Mouse (Mus musculus) midbrain, embryonic 12.5 days (tissue): ENCODE results near the gene Cacna2d3. TPM values are rescaled to one million over a fixed set of nuclear protein-coding genes. Genes with fewer than 3 reads are reported as not detected.
A peak's percentile ranks its signal among the peaks of the same experiment; 100 is the strongest.

Experiments
- ATAC-seq: fragments of 200-750 bp; cut with Nextera tagmentation; 2 replicates; pipeline ENCODE4 v1.8.0; 2017; ENCODE audit warnings: low read depth, moderate TSS enrichment, moderate library complexity; ENCODE audit not compliant: low FRiP score
- H3K27ac ChIP-seq: fragments of 300-500 bp; sonication (generic); replicated peaks from 2 replicates; pipeline ENCODE4 v1.5.1; 2016; ENCODE audit warnings: mild to moderate bottlenecking
- H3K27me3 ChIP-seq: fragments of 300-500 bp; sonication (generic); 2 replicates; pipeline ENCODE4 v1.6.1; 2016; ENCODE audit warnings: mild to moderate bottlenecking
- H3K36me3 ChIP-seq: fragments of 300-500 bp; sonication (generic); 2 replicates; pipeline ENCODE4 v1.6.1; 2016
- H3K4me1 ChIP-seq: fragments of 300-500 bp; sonication (generic); 2 replicates; pipeline ENCODE4 v1.6.1; 2016
- H3K4me2 ChIP-seq: fragments of 300-500 bp; sonication (generic); replicated peaks from 2 replicates; pipeline ENCODE4 v1.6.1; 2016; ENCODE audit warnings: mild to moderate bottlenecking, moderate library complexity
- H3K4me3 ChIP-seq: fragments of 300-500 bp; sonication (generic); 2 replicates; pipeline ENCODE4 v1.5.1; 2016; ENCODE audit warnings: mild to moderate bottlenecking
- H3K9ac ChIP-seq: fragments of 300-500 bp; sonication (generic); replicated peaks from 2 replicates; pipeline ENCODE4 v1.6.1; 2016; ENCODE audit warnings: mild to moderate bottlenecking, moderate library complexity
- H3K9me3 ChIP-seq: fragments of 300-500 bp; sonication (generic); 2 replicates; pipeline ENCODE4 v1.6.1; 2016; ENCODE audit warnings: mild to moderate bottlenecking
- WGBS: fragments of 180-500 bp; shearing (Covaris S2); methylation state at CpG from one replicate; pipeline ENCODE4 v1.1.7; 2016; 5-methylcytosine and 5-hydroxymethylcytosine counted together
- polyA plus RNA-seq: library from polyadenylated mRNA; unstranded; fragments of >200 nt; fragmentation: Nextera tagmentation; extraction: Ambion mirVana; gene quantifications from 2 replicates; pipeline ENCODE4 v1.2.1, GENCODE M21; 2016

Gene Cacna2d3
- polyA plus RNA-seq, 1 experiment from 2014 or later, result 23.1 TPM

GRCm38 (mm10) chr14:29123886-29124285 lies 597.8 kb downstream of the Cacna2d3 start:
- Histone ChIP-seq H3K9ac (no peak overlapping the region), H3K4me1 (no peaks in the 10 kb centered on the region)

GRCm38 (mm10) chr14:29122749-29123148 lies 598.9 kb downstream of the Cacna2d3 start:
- 95% methylated on average over 3 of the region's 3 CpGs for WGBS
- Histone ChIP-seq H3K4me3 (no peak overlapping the region), H3K9ac (no peak overlapping the region), H3K9me3 (no peaks in the 10 kb centered on the region), H3K4me1 (no peaks in the 10 kb centered on the region), H3K27ac (no peak overlapping the region), H3K36me3 (no peaks in the 10 kb centered on the region), H3K4me2 (no peak overlapping the region), H3K27me3 (peaks cover 4% of the 10 kb centered on the region; the same call in 1 of the 2 replicates)
- no peak for ATAC-seq

More at GRCm38 (mm10) chr14:29123886-29124285, 597.8 kb downstream of the Cacna2d3 start:
- H3K9me3 ChIP-seq, result no peaks in the 10 kb centered on the region
- peaks cover 4% of the 10 kb centered on the region; the same call in 1 of the 2 replicates for H3K27me3 ChIP-seq
- ATAC-seq, result no peak
- no peaks in the 10 kb centered on the region for H3K36me3 ChIP-seq
- H3K4me2 ChIP-seq, result no peak overlapping the region
- H3K4me3 ChIP-seq, result no peak overlapping the region
- H3K27ac ChIP-seq, result no peak overlapping the region

GRCm38 (mm10) chr14:29113852-29114450 lies 607.7 kb downstream of the Cacna2d3 start:
- Histone ChIP-seq H3K27me3 (0 out of 2 replicates have a peak, but pooled peaks cover 5% of the 10 kb centered on the region), H3K4me3 (no peak overlapping the region), H3K36me3 (no peaks in the 10 kb centered on the region), H3K27ac (no peak overlapping the region), H3K4me1 (peaks cover 14% of the 10 kb centered on the region; the same call in 1 of the 2 replicates), H3K4me2 (no peak overlapping the region), H3K9me3 (peaks cover 9% of the 10 kb centered on the region), H3K9ac (no peak overlapping the region)
- ATAC-seq, result no peak
- WGBS, result 48% methylated on average over 9 of the region's 9 CpGs

GRCm38 (mm10) chr14:29111666-29112065 lies 610.0 kb downstream of the Cacna2d3 start:
- WGBS, result 85% methylated on average over 6 of the region's 6 CpGs
- Histone ChIP-seq H3K9me3 (peaks cover 9% of the 10 kb centered on the region), H3K9ac (no peak overlapping the region), H3K27me3 (0 out of 2 replicates have a peak, but pooled peaks cover 8% of the 10 kb centered on the region), H3K27ac (no peak overlapping the region), H3K36me3 (no peaks in the 10 kb centered on the region), H3K4me2 (no peak overlapping the region), H3K4me1 (peaks cover 14% of the 10 kb centered on the region; the same call in 1 of the 2 replicates), H3K4me3 (no peak overlapping the region)
- ATAC-seq, result no peak

GRCm38 (mm10) chr14:29110351-29111091 lies 611.1 kb downstream of the Cacna2d3 start:
- Histone ChIP-seq H3K9ac (no peak overlapping the region), H3K4me1 (peaks cover 17% of the 10 kb centered on the region), H3K27ac (no peak overlapping the region), H3K27me3 (0 out of 2 replicates have a peak, but pooled peaks cover 8% of the 10 kb centered on the region), H3K4me3 (no peak overlapping the region), H3K4me2 (no peak overlapping the region), H3K36me3 (no peaks in the 10 kb centered on the region), H3K9me3 (peaks cover 9% of the 10 kb centered on the region)
- no peak for ATAC-seq
- WGBS, result 84% methylated on average over 9 of the region's 9 CpGs

- Histone ChIP-seq H3K4me2 (no peak overlapping the region), H3K9me3 (peaks cover 9% of the 10 kb centered on the region), H3K4me3 (no peak overlapping the region), H3K36me3 (no peaks in the 10 kb centered on the region), H3K4me1 (peaks cover 15% of the 10 kb centered on the region), H3K27ac (no peak overlapping the region), H3K27me3 (0 out of 2 replicates have a peak, but pooled peaks cover 8% of the 10 kb centered on the region), H3K9ac (no peak overlapping the region)
- WGBS, result 96% methylated on average over 5 of the region's 5 CpGs
- ATAC-seq, result no peak
These were observed 614.2 kb downstream of the Cacna2d3 start for GRCm38 (mm10) chr14:29107464-29107863.

- Histone ChIP-seq H3K36me3 (no peaks in the 10 kb centered on the region), H3K4me2 (no peak overlapping the region), H3K9me3 (no peaks in the 10 kb centered on the region), H3K27ac (no peak overlapping the region; the same call in 1 of the 2 replicates), H3K9ac (no peak overlapping the region), H3K27me3 (peaks cover 4% of the 10 kb centered on the region), H3K4me3 (no peak overlapping the region), H3K4me1 (no peaks in the 10 kb centered on the region)
- WGBS, result 81% methylated on average over 12 of the region's 12 CpGs
- ATAC-seq, result no peak
These were observed 623.9 kb downstream of the Cacna2d3 start for GRCm38 (mm10) chr14:29097776-29098175.

GRCm38 (mm10) chr14:29095431-29095830 lies 626.2 kb downstream of the Cacna2d3 start:
- WGBS, result 92% methylated on average over 5 of the region's 5 CpGs
- ATAC-seq, result no peak
- H3K27me3 ChIP-seq, result peaks cover 15% of the 10 kb centered on the region
- no peak overlapping the region for H3K4me2 ChIP-seq
- no peaks in the 10 kb centered on the region for H3K4me1 ChIP-seq
- H3K4me3 ChIP-seq, result no peak overlapping the region
- no peak overlapping the region for H3K9ac ChIP-seq
- no peak overlapping the region for H3K27ac ChIP-seq
- H3K36me3 ChIP-seq, result no peaks in the 10 kb centered on the region
- no peaks in the 10 kb centered on the region for H3K9me3 ChIP-seq

GRCm38 (mm10) chr14:29090074-29090473 lies 631.6 kb downstream of the Cacna2d3 start:
- H3K4me2 ChIP-seq, result no peak overlapping the region
- WGBS, result 2% methylated on average over 5 of the region's 5 CpGs
- ATAC-seq, result peak; percentile 83
- H3K27ac ChIP-seq, result no peak overlapping the region
- no peaks in the 10 kb centered on the region for H3K9me3 ChIP-seq
- H3K4me3 ChIP-seq, result no peak overlapping the region
- H3K27me3 ChIP-seq, result peaks cover 28% of the 10 kb centered on the region
- 0 out of 2 replicates have a peak, but pooled peaks cover 3% of the 10 kb centered on the region for H3K4me1 ChIP-seq
- H3K36me3 ChIP-seq, result no peaks in the 10 kb centered on the region
- no peak overlapping the region for H3K9ac ChIP-seq

- no peaks in the 10 kb centered on the region for H3K36me3 ChIP-seq
- WGBS, result 71% methylated on average over 4 of the region's 4 CpGs
- no peak overlapping the region for H3K4me2 ChIP-seq
- ATAC-seq, result no peak
- H3K9me3 ChIP-seq, result no peaks in the 10 kb centered on the region
- no peak overlapping the region for H3K9ac ChIP-seq
- H3K27ac ChIP-seq, result no peak overlapping the region
- 0 out of 2 replicates have a peak, but pooled peaks cover 3% of the 10 kb centered on the region for H3K4me1 ChIP-seq
- no peak overlapping the region for H3K4me3 ChIP-seq
- H3K27me3 ChIP-seq, result peaks cover 22% of the 10 kb centered on the region
These were observed 635.1 kb downstream of the Cacna2d3 start for GRCm38 (mm10) chr14:29086528-29086927.

GRCm38 (mm10) chr14:29085493-29086159 lies 636.0 kb downstream of the Cacna2d3 start:
- no peaks in the 10 kb centered on the region for H3K36me3 ChIP-seq
- H3K4me1 ChIP-seq, result 0 out of 2 replicates have a peak, but pooled peaks cover 3% of the 10 kb centered on the region
- H3K4me3 ChIP-seq, result no peak overlapping the region
- H3K4me2 ChIP-seq, result no peak overlapping the region
- no peak overlapping the region for H3K27ac ChIP-seq
- ATAC-seq, result no peak
- WGBS, result 66% methylated on average over 7 of the region's 7 CpGs
- H3K9ac ChIP-seq, result no peak overlapping the region
- H3K9me3 ChIP-seq, result no peaks in the 10 kb centered on the region
- H3K27me3 ChIP-seq, result peaks cover 15% of the 10 kb centered on the region

- ATAC-seq, result no peak
- WGBS, result 96% methylated on average over 1 of the region's 1 CpGs
- no peak overlapping the region for H3K4me3 ChIP-seq
- no peak overlapping the region for H3K4me2 ChIP-seq
- no peaks in the 10 kb centered on the region for H3K9me3 ChIP-seq
- H3K27me3 ChIP-seq, result peaks cover 3% of the 10 kb centered on the region
- 0 out of 2 replicates have a peak, but pooled peaks cover 3% of the 10 kb centered on the region for H3K4me1 ChIP-seq
- no peak overlapping the region for H3K27ac ChIP-seq
- H3K36me3 ChIP-seq, result no peaks in the 10 kb centered on the region
- no peak overlapping the region for H3K9ac ChIP-seq
These were observed 639.5 kb downstream of the Cacna2d3 start for GRCm38 (mm10) chr14:29082171-29082570.
